ENCODE assay signal across 27 mouse cellular contexts in the genomic region with DNA sequence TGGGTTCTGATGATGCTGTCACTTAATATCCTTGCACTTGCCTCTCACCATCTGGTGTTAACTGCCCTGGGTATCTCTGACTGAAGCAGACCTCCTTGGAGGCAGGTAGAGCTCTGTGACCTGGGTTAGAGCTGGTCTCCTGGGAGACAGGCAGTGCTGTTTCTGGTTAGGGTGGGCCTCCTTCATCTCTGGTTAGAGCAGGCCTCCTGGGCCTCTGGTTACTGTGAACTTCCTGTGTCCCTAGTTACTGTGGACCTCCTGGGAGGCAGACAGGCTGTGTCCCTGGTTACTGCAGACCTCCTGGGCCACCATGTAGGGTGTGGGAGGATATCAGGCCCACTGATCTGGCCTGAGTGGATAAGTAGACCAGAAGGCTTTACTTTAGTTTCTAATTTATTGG.
"Had no signal": no experiment of that assay in that cellular context is flagged by ENCODE, and none has a peak within 500 bp of the region (broad histone marks: within the 10 kb centered on the region; RNA-seq: fewer than 3 reads in every experiment).

No protein-coding gene starts in this region.

- ATAC-seq: forebrain, embryonic 13.5 days; forebrain, embryonic 14.5 days; forebrain, embryonic 15.5 days; forebrain, embryonic 16.5 days; forebrain, postnatal 0 days had no signal

- DNase-seq: cerebellum, adult 2 months; cerebellum, adult 8-10 months; cerebellum, adult 9-10 months; cerebellum, adult 9-11 months; cerebellum, postnatal 10 days; cerebellum, postnatal 14 days; cerebellum, postnatal 25 days; cerebellum, postnatal 36 days; embryo, embryonic 11 days; forebrain, postnatal 0 days; gastrocnemius, adult 2 months; gastrocnemius, postnatal 10 days; gastrocnemius, postnatal 14 days; gastrocnemius, postnatal 25 days; gastrocnemius, postnatal 36 days; heart, adult 18-20 months; heart, adult 2 months had no signal

- H3K9me3 ChIP-seq: embryonic facial prominence, embryonic 12.5 days; embryonic facial prominence, embryonic 13.5 days; forebrain, embryonic 10.5 days; forebrain, embryonic 12.5 days; forebrain, embryonic 13.5 days; forebrain, embryonic 15.5 days; heart, embryonic 10.5 days had no signal

- H3K4me3 ChIP-seq: embryonic facial prominence, embryonic 12.5 days; embryonic facial prominence, embryonic 13.5 days; erythroblast, embryonic 14.5 days; forebrain, embryonic 10.5 days; forebrain, embryonic 12.5 days; forebrain, embryonic 13.5 days; forebrain, embryonic 15.5 days; gastrocnemius, adult 2 months; heart, adult 2 months; heart, embryonic 10.5 days had no signal

- H3K27ac ChIP-seq: embryonic facial prominence, embryonic 12.5 days; embryonic facial prominence, embryonic 13.5 days; forebrain, embryonic 10.5 days; forebrain, embryonic 12.5 days; forebrain, embryonic 13.5 days; forebrain, embryonic 15.5 days; gastrocnemius, adult 2 months; heart, adult 2 months; heart, embryonic 10.5 days had no signal

- H3K9ac ChIP-seq: embryonic facial prominence, embryonic 12.5 days; embryonic facial prominence, embryonic 13.5 days; forebrain, embryonic 12.5 days; forebrain, embryonic 13.5 days; forebrain, embryonic 15.5 days; forebrain, postnatal 0 days had no signal

- H3K27me3 ChIP-seq: embryonic facial prominence, embryonic 12.5 days; embryonic facial prominence, embryonic 13.5 days; forebrain, embryonic 12.5 days; forebrain, embryonic 13.5 days; forebrain, embryonic 15.5 days had no signal

- H3K4me2 ChIP-seq: embryonic facial prominence, embryonic 12.5 days; embryonic facial prominence, embryonic 13.5 days; forebrain, embryonic 12.5 days; forebrain, embryonic 13.5 days; forebrain, embryonic 15.5 days had no signal
